Mouse (Mus musculus): Measurements from ENCODE around the gene Fam107b.

- no peak for TF ChIP-seq CTCF (IDR thresholded peaks at IDR 0.05; ENCODE audit: low read depth)
- TF ChIP-seq EP300 (IDR thresholded peaks at IDR 0.05; ENCODE audit: low read depth), result no peak
Measured at GRCm38 (mm10) chr2:3700368-3700767, 130.1 kb downstream of the Fam107b start.

All from liver, embryonic 14.5 days (tissue).